10 mouse cellular contexts compared by ENCODE assay signal in genomic region chr11:65475821-65476540, GRCm38 (mm10).
DNase-seq lines count a peak whose midpoint lies in the region; ATAC-seq lines count a peak whose summit lies in the region.
"Had no signal": no experiment of that assay in that cellular context is flagged by ENCODE, and none has a peak within 500 bp of the region (broad histone marks: within the 10 kb centered on the region; RNA-seq: fewer than 3 reads in every experiment).

No protein-coding gene starts in this region.

- intact Hi-C loops in heart, postnatal 10 days (cut with DNase I): no loop called here

- peak; percentile 91 for DNase-seq in heart, adult 11 months
- DNase-seq in right cerebral cortex, postnatal 4 days: peak; percentile 21
- no peak for DNase-seq in right cerebral cortex, postnatal 25 days
- DNase-seq in heart, postnatal 10 days: peak; percentile 40 to 41
- DNase-seq in testis, postnatal 14 days (ENCODE audit: low spot score): no peak
- DNase-seq in hindbrain, embryonic 14.5 days (ENCODE audit: low spot score): no peak

- no peaks in the 10 kb centered on the region for H3K27me3 ChIP-seq in heart, embryonic 11.5 days (ENCODE audit: control insufficient read depth, insufficient read depth, low read length)
- H3K27me3 ChIP-seq in stomach, embryonic 15.5 days (replicated peaks): no peaks in the 10 kb centered on the region
- H3K27me3 ChIP-seq in hindbrain, embryonic 14.5 days (ENCODE audit: control insufficient read depth, insufficient read depth, low read length): no peaks in the 10 kb centered on the region

- no peak overlapping the region for H3K4me2 ChIP-seq in heart, embryonic 11.5 days
- H3K4me2 ChIP-seq in stomach, embryonic 15.5 days: no peak overlapping the region; the same call in 1 of the 2 replicates
- no peak overlapping the region for H3K4me2 ChIP-seq in hindbrain, embryonic 14.5 days (replicated peaks)

- no peak overlapping the region for H3K4me3 ChIP-seq in heart, embryonic 11.5 days (ENCODE audit: low read depth, low read length)
- no peak overlapping the region for H3K4me3 ChIP-seq in stomach, embryonic 15.5 days (replicated peaks)
- no peak overlapping the region for H3K4me3 ChIP-seq in hindbrain, embryonic 14.5 days (replicated peaks; ENCODE audit: low read length)

- H3K36me3 ChIP-seq in heart, embryonic 11.5 days (ENCODE audit: control insufficient read depth, insufficient read depth, low read length): no peaks in the 10 kb centered on the region
- H3K36me3 ChIP-seq in stomach, embryonic 15.5 days: no peaks in the 10 kb centered on the region
- H3K36me3 ChIP-seq in hindbrain, embryonic 14.5 days (replicated peaks; ENCODE audit: control insufficient read depth, insufficient read depth): no peaks in the 10 kb centered on the region
- H3K36me3 ChIP-seq: G1E had no signal

- WGBS in heart, embryonic 11.5 days (ENCODE audit: insufficient replicate concordance): 74% methylated on average over 18 of the region's 18 CpGs
- 48% methylated on average over 18 of the region's 18 CpGs for WGBS in stomach, embryonic 15.5 days
- WGBS in hindbrain, embryonic 14.5 days: 79% methylated on average over 18 of the region's 18 CpGs

- no peak overlapping the region for H3K9ac ChIP-seq in heart, embryonic 11.5 days (ENCODE audit: low read depth, low read length)
- H3K9ac ChIP-seq in stomach, embryonic 15.5 days: no peak overlapping the region
- no peak overlapping the region for H3K9ac ChIP-seq in hindbrain, embryonic 14.5 days

- no peak overlapping the region for H3K27ac ChIP-seq in heart, embryonic 11.5 days (ENCODE audit: low read depth, low read length)
- peak overlapping the region; percentile 80 for H3K27ac ChIP-seq in stomach, embryonic 15.5 days
- H3K27ac ChIP-seq in hindbrain, embryonic 14.5 days: no peak overlapping the region
- H3K27ac ChIP-seq: macrophage had no signal

- ATAC-seq in heart, embryonic 11.5 days (replicated peaks; ENCODE audit: insufficient number of reproducible peaks, low FRiP score, low TSS enrichment): no peak
- no peak for ATAC-seq in stomach, embryonic 15.5 days (ENCODE audit: insufficient read depth, low FRiP score, low read depth)
- ATAC-seq in hindbrain, embryonic 14.5 days (ENCODE audit: low FRiP score): no peak

- H3K9me3 ChIP-seq in heart, embryonic 11.5 days (replicated peaks; ENCODE audit: control insufficient read depth, low read length): no peaks in the 10 kb centered on the region
- H3K9me3 ChIP-seq in stomach, embryonic 15.5 days: no peaks in the 10 kb centered on the region
- H3K9me3 ChIP-seq in hindbrain, embryonic 14.5 days (ENCODE audit: control insufficient read depth, low read length): no peaks in the 10 kb centered on the region
- H3K9me3 ChIP-seq: G1E had no signal

- no peaks in the 10 kb centered on the region for H3K4me1 ChIP-seq in heart, embryonic 11.5 days (ENCODE audit: control insufficient read depth, insufficient read depth, low read length)
- H3K4me1 ChIP-seq in stomach, embryonic 15.5 days: no peaks in the 10 kb centered on the region; the same call in 1 of the 2 replicates
- H3K4me1 ChIP-seq in hindbrain, embryonic 14.5 days (replicated peaks; ENCODE audit: control insufficient read depth, insufficient read depth, low read length): no peaks in the 10 kb centered on the region

Comparison
In these comparisons a context has a peak if more than half of its experiments do, and no peak if none do; other contexts are left out.
1. DNase-seq: peak in heart, adult 11 months (single experiment), right cerebral cortex, postnatal 4 days (single experiment) and heart, postnatal 10 days (2 of 2); none in right cerebral cortex, postnatal 25 days (single experiment), testis, postnatal 14 days (single experiment) and hindbrain, embryonic 14.5 days (single experiment).